Mouse (Mus musculus): ENCODE data around the gene Dnajb13. TPM values are rescaled to one million over a fixed set of nuclear protein-coding genes. Genes with fewer than 3 reads are reported as not detected.

Gene Dnajb13
- total RNA-seq (2021) (under 1 TPM; 0.17 to 0.24 TPM), polyA plus RNA-seq (2012; rRNA removed) (0.20 TPM in 1 of 2 replicates, not detected in the other)
- long read RNA-seq: 0 reads

GRCm38 (mm10) chr7:100514573-100514972 is at the start of gene Dnajb13:
Gene Dnajb13, minus strand, starts transcription at chr7:100514960.
- no peak for DNase-seq

DNA sequence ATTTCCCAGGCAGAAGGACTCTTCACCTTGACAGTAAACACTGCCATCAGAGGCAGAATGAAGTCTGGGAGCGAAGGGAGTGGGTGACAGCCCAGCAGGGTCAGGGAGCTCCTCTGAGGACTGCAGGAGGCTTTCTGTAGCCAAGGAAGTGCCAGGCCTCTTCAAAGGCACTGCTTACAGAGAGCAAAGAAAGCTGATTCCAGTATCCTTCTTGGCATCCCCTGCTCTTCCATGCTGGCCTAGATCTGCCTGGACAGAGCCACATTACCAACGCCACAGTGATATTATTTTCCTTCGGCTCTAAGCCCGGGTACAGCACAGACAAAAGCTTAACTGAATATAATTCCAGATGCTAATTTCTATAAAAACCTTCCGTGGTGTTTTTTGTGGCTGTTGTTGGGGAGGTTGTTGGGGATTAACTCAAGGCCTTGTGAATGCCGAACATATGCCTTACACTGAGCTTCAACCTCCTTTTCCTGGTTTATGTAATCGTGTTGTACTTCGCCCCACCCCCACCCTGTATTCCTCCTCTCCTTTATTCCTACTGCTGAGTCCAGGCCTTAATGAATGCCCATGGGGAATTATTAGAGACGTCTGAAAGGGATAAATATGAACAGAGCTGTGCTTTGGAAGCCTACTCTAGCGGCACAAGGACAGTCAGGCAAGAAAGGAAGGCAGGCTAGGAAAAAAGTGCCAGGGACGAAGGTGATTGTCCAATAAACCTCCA is 47.3 kb upstream of the Dnajb13 start:
- no peak for DNase-seq

- DNase-seq: no peak
Observed at GRCm38 (mm10) chr7:100559331-100559730, 44.6 kb upstream of the Dnajb13 start.

DNA sequence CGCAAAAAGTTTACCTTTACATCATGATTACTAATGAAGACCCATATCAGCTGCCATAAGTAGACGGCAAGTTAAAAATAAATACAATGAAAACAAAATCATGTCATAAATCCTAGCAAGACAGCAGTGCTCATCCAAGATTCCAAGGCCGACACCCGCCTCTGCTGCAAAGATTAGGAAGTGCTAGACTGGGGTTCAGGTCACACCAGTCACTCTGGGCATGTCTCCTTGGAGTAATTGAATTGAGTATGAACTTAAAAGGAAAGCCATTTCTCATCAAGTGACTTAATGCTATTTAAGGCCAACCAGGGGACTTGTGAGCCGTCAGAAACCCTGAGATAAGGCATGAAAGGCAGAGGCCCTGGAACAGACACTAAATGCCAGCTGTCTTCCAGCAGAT is 42.5 kb upstream of the Dnajb13 start:
- DNase-seq: peak; percentile 60

DNA sequence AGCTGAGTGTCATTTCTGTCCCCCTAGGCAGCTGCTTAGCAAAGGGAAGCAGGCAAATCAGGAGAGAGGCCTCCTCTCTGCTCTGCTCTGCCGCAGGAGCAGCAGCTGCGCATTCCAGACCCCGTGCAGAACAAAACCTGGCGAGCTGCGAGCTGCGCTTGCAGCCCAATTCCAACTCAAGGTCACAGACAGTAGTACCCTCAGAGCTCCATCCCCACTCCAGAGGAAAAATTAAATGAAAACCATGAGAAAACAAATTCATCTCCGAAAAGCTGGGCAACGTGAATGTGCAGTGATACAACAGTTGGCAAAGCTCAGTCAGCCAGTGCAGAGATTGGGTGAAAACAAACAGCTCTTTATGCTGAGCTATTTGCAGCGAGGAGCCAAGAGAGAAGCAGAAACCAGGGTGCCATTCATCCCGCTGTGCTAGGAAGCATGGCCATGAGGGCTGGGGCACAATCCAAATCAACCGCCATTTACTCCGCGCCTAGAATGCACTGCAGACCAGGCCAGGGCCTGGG is 40.7 kb upstream of the Dnajb13 start:
- peak; percentile 30 for DNase-seq

- DNase-seq: no peak
Observed at GRCm38 (mm10) chr7:100554939-100555338, 40.2 kb upstream of the Dnajb13 start.

- DNase-seq: peak; percentile 15
Observed at GRCm38 (mm10) chr7:100550338-100551007, 35.7 kb upstream of the Dnajb13 start.

GRCm38 (mm10) chr7:100549796-100550195 is 35.0 kb upstream of the Dnajb13 start:
- DNase-seq: no peak

GRCm38 (mm10) chr7:100547631-100548030 is 32.9 kb upstream of the Dnajb13 start:
- DNase-seq: peak; percentile 83

- DNase-seq: no peak
Observed at GRCm38 (mm10) chr7:100544437-100544836, 29.7 kb upstream of the Dnajb13 start.

DNA sequence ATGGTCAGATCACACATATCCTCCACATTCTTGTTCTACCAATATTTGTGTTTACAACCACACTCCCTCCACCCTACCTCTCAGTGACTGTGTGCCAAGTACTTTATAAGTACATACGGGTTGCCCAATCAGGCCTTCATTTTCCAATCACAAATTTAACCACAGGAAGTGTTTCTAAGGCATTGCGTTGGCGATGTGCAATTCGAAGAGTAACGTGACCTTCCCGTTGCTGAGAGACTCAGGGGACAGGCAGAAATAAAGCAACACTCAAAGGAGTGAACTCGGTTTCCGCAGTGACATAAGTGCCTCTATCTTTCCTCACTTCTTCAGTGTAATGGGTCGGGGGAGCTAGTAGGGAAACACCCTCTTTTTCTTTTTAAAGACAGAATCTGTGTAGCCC is 24.8 kb upstream of the Dnajb13 start:
- no peak for DNase-seq

DNA sequence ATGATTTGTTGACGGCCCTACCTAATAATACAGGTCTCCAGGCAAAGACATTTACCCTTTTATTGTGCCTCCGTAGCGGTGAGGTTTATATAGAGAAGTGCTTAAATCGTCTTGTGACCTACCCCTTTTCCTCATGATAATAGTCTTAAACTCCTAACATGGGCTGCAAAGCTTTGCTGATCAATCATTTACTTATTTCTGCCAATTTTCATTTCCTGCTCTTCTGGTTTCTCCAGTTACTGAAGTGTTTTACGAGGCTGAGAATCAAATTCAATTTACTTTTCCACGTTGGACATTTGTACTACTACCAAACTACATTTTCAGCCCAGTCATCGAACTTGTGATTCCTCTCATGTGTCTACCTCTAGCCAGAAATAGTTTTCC is 22.8 kb upstream of the Dnajb13 start:
- no peak for DNase-seq

- peak; percentile 89 for DNase-seq
Observed at GRCm38 (mm10) chr7:100536804-100537518, 22.2 kb upstream of the Dnajb13 start, which contains the start of gene Coa4. Gene Coa4, plus strand, starts transcription at chr7:100537071.

- DNase-seq: no peak
Observed at GRCm38 (mm10) chr7:100535831-100536230, 21.1 kb upstream of the Dnajb13 start.

DNA sequence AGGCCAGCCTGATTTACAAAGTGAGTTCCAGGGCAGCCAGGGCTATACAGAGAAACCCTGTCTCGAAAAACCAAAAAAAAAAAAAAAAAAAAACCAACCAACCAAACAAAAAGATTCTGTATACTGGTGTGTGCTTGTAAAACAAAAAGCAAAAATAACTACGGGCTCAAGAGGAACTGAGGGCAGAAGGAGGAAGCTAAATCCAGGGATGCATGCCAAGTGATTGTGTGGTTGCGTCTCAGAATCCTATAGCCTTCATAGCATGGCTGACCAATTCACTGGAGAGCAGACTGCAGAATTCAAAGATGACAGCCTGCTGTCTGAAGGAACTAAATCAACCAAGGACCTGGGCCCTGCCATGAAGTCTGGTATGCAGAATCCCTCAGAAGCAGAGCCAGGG is 19.5 kb upstream of the Dnajb13 start:
- no peak for DNase-seq

DNA sequence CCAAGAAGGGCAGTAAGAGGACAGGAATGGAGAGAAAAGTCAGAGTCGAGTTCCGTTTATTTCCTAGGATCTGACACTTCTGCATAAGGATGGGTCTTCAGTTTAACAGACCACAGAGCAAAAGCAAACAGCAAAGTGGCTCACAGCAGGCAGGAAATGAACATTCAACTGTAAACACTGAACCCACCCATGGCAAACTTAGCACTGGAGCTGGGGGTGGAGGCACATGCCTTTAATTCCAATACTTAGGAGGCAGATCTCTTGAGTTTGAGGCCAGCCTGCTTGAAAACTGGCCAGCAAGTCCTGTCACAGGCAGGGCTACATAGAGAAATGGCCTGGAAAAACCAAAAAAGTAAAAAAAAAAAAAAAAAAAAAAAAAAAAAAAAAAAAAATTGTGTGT is 18.7 kb upstream of the Dnajb13 start:
- no peak for DNase-seq

GRCm38 (mm10) chr7:100530766-100531165 is 16.0 kb upstream of the Dnajb13 start:
- DNase-seq: no peak

DNA sequence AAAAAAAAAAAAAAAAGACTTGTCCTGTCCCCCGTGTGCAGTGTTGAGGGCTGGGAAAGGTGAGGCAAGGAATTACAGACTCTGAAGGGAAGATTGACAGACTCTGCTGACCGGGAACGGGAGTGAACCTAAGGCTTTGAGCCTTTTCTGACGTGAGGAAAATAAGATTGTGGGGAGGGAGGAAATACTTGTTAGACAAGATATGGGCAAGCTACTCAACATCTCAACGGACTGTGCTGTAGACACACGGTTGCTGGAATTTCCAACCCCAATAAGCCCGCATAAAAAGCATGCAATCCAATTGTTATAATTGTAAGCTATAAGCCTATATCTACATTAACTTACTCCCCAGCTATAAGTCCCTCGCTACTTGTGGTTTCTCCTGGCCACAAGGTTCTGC is 9.9 kb upstream of the Dnajb13 start:
- no peak for DNase-seq

DNA sequence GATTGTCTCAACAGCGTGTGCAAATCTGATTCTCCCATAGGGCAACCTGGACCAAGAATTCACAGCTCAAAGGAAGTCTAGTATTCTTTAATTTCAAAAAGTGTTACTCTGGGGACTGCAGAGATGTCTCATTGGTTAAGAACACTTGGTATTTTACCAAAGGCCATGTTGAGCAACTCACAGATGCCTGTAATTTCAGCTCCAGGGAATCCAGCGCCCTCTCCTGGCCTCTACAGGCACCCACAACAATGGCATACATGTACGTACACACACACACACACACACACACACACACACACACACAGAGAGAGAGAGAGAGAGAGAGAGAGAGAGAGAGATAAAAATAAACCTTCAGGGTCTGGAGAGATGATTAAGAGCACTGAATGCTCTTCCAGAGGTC is 7.5 kb upstream of the Dnajb13 start:
- no peak for DNase-seq

DNA sequence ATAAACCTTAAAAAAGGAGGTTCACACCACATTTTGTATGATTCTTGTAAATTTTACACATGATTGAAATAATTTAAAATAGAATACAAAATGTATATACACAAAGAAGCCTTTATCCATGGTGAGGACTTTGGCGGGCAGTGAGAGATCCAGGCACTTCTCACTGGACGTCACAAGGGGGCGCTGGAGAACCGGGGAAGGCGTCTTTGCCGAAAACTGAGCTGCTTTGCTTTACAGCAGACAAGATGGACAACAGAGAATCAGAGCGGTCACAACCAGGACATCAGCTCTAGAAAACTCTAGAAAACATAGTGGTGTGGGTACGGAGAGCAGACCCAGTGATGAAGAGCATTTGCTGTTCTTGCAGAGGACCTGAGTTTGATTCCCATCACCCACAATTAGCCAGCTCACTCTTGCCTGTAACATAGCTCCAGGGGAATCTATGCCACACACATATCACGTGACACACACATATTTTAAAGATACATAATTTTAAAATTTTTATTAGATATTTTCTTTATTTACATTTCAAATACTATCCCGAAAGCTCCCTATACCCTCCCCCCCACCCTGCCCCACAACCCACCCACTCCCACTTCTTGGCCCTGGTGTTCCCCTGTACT is 6.0 kb upstream of the Dnajb13 start:
- peak; percentile 81 for DNase-seq

- no peak for DNase-seq
Observed at GRCm38 (mm10) chr7:100520204-100520603, 5.4 kb upstream of the Dnajb13 start.

DNA sequence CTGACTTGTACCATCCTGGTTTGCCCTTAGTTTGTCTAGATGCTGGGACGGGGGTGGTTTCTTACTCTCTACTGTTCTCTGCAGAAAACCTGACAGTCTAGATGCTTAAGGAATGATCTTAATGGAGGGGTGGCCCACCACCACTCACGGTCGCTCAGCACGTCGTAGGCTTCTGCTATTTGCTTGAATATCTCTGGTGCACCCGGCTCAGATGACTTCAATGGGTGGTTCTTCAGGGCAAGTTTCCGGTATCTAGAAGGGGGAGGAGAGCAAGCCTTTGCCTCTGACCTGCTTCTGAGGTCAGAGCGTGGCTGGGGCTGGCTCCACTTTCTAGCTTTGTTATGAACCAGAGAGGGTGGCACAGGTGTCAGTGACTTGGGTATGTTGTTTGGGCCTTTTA is 3.2 kb downstream of the Dnajb13 start:
- no peak for DNase-seq
